Mouse (Mus musculus) heart, embryonic 14.5 days (tissue): Measurements from ENCODE around the gene Sncg. TPM values are rescaled to one million over a fixed set of nuclear protein-coding genes. Genes with fewer than 3 reads are reported as not detected.

Source experiments
- polyA plus RNA-seq: library from polyadenylated mRNA; unstranded; fragments of >200 nt; fragmentation: Nextera tagmentation; extraction: Ambion mirVana; gene quantifications from 2 replicates; pipeline ENCODE4 v1.2.1, GENCODE M21; 2014

Sncg gene
- polyA plus RNA-seq, 1 experiment from 2014 or later: 4.3 TPM

Other genes with a start within 250 kb of the Sncg start
- gene Npy4r, start 222.3 kb downstream of the Sncg start, polyA plus RNA-seq: 0.05 and 0.16 TPM in 2 replicates
- 0.08 and 0.20 TPM in 2 replicates for gene Gprin2, start 173.1 kb downstream of the Sncg start, polyA plus RNA-seq
- 0.13 and 0.23 TPM in 2 replicates for gene Syt15, start 155.2 kb downstream of the Sncg start, polyA plus RNA-seq
- 7.1 and 7.3 TPM in 2 replicates for gene Shld2, start 64.3 kb downstream of the Sncg start, polyA plus RNA-seq
- 65.4 and 68.0 TPM in 2 replicates for gene Glud1, start 64.1 kb downstream of the Sncg start, polyA plus RNA-seq
- not detected in 2 replicates for gene Fam25c, start 19.4 kb downstream of the Sncg start, polyA plus RNA-seq
- gene Mmrn2, start 676 bp upstream of the Sncg start, polyA plus RNA-seq: 28.8 and 31.7 TPM in 2 replicates
- 44.2 and 49.0 TPM in 2 replicates for gene Bmpr1a, start 128.6 kb upstream of the Sncg start, polyA plus RNA-seq
- gene 9230112D13Rik, start 148.0 kb upstream of the Sncg start, polyA plus RNA-seq: not detected in 2 replicates
- 301 and 314 TPM in 2 replicates for gene Ldb3, start 213.9 kb upstream of the Sncg start, polyA plus RNA-seq
- gene Opn4, start 225.4 kb upstream of the Sncg start, polyA plus RNA-seq: 5.0 and 5.2 TPM in 2 replicates